Mouse (Mus musculus) midbrain, embryonic 16.5 days (tissue): ENCODE measurements around the gene Wscd2. TPM values are rescaled to one million over a fixed set of nuclear protein-coding genes. Genes with fewer than 3 reads are reported as not detected.

Source experiments
- ATAC-seq: fragments of 200-750 bp; cut with Nextera tagmentation; 2 replicates; pipeline ENCODE4 v1.8.0; 2017; ENCODE audit warnings: moderate TSS enrichment
- H3K27ac ChIP-seq: fragments of 300-500 bp; sonication (generic); 2 replicates; pipeline ENCODE4 v1.5.1; 2014; ENCODE audit warnings: mild to moderate bottlenecking, low read length, mixed read lengths
- H3K27me3 ChIP-seq: fragments of 300-500 bp; sonication (generic); 2 replicates; pipeline ENCODE4 v1.6.1; 2014; ENCODE audit warnings: low read depth, low read length, mixed read lengths; ENCODE audit not compliant: control insufficient read depth, insufficient read depth
- H3K36me3 ChIP-seq: fragments of 300-500 bp; sonication (generic); 2 replicates; pipeline ENCODE4 v1.6.1; 2014; ENCODE audit warnings: mild to moderate bottlenecking, low read length, moderate library complexity, mixed read lengths; ENCODE audit not compliant: control insufficient read depth, insufficient read depth
- H3K4me1 ChIP-seq: fragments of 300-500 bp; sonication (generic); 2 replicates; pipeline ENCODE4 v1.6.1; 2014; ENCODE audit warnings: mild to moderate bottlenecking, low read length, mixed read lengths; ENCODE audit not compliant: control insufficient read depth, insufficient read depth
- H3K4me2 ChIP-seq: fragments of 300-500 bp; sonication (generic); 2 replicates; pipeline ENCODE4 v1.6.1; 2014; ENCODE audit warnings: mild to moderate bottlenecking, low read length, mixed read lengths
- H3K4me3 ChIP-seq: fragments of 300-500 bp; sonication (generic); 2 replicates; pipeline ENCODE4 v1.5.1; 2014; ENCODE audit warnings: low read depth, mild to moderate bottlenecking, low read length, moderate library complexity, mixed read lengths
- H3K9ac ChIP-seq: fragments of 300-500 bp; sonication (generic); 2 replicates; pipeline ENCODE4 v1.6.1; 2014; ENCODE audit warnings: low read depth, low read length, mixed read lengths
- H3K9me3 ChIP-seq: fragments of 300-500 bp; sonication (generic); replicated peaks from 2 replicates; pipeline ENCODE4 v1.6.1; 2014; ENCODE audit warnings: mild to moderate bottlenecking, low read length, mixed read lengths; ENCODE audit not compliant: control insufficient read depth, poor library complexity, severe bottlenecking
- WGBS: fragments of 180-500 bp; shearing (Covaris S2); extraction: QIAGEN DNeasy Blood & Tissue Kit; methylation state at CpG from one replicate; pipeline ENCODE4 v1.1.7; 2014; 5-methylcytosine and 5-hydroxymethylcytosine counted together
- polyA plus RNA-seq: library from polyadenylated mRNA; unstranded; fragments of >200 nt; fragmentation: Nextera tagmentation; extraction: Ambion mirVana; gene quantifications from 2 replicates; pipeline ENCODE4 v1.2.1, GENCODE M21; 2015

Wscd2 gene
- polyA plus RNA-seq, 1 experiment from 2014 or later: 16.1 TPM

- Histone ChIP-seq H3K4me1 (peaks cover 15% of the 10 kb centered on the region), H3K27me3 (no peaks in the 10 kb centered on the region), H3K27ac (no peak overlapping the region), H3K4me2 (no peak overlapping the region), H3K9ac (no peak overlapping the region), H3K36me3 (no peaks in the 10 kb centered on the region), H3K9me3 (no peaks in the 10 kb centered on the region), H3K4me3 (no peak overlapping the region)
- 95% methylated on average over 5 of the region's 5 CpGs for WGBS
- no peak for ATAC-seq
Observed at GRCm38 (mm10) chr5:113469826-113470225, 20.3 kb upstream of the Wscd2 start.

DNA sequence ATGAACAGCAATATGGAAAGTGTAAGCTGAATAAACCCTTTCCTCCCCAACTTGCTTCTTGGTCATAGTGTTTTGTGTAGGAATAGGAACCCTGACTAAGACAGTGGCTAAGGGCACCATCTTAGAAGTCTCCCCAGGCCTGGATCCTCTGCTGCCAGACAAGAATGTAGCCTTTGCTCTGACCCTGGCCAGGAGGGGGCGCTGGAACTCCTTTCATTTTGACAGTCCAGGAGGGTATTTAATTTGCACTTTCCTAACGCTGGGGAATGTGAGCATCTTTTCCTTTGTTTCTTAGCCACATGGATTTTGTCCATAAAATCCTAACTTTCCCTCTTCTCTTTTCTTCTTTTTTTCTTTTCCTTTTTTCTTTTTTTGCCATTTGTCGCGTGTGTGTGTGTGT lies 18.7 kb upstream of the Wscd2 start:
- Histone ChIP-seq H3K4me2 (no peak overlapping the region), H3K36me3 (no peaks in the 10 kb centered on the region), H3K4me1 (peaks cover 15% of the 10 kb centered on the region), H3K9ac (no peak overlapping the region), H3K27me3 (no peaks in the 10 kb centered on the region), H3K27ac (no peak overlapping the region), H3K4me3 (no peak overlapping the region), H3K9me3 (no peaks in the 10 kb centered on the region)
- WGBS: 49% methylated on average over 4 of the region's 4 CpGs
- no peak for ATAC-seq

DNA sequence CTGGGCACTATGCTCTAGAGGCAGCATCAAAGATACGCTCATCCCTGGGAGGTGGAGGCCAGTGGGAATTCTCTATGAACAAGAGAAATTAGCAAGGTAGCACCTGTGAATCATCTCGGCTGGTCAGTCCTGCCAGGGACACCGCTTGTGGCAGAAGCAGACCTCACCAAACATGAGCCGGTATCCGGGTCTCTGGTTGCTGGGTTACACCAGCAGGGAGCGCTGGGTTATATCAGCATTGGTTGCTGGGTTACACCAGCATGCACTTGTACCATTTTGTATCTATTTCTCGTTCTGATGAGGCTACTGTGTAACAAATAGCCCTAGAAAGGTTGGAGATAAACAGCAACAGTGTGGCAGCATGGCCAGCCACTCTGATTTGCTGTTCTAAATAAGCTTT lies 17.8 kb upstream of the Wscd2 start:
- Histone ChIP-seq H3K27ac (no peak overlapping the region), H3K4me3 (no peak overlapping the region), H3K9me3 (no peaks in the 10 kb centered on the region), H3K36me3 (no peaks in the 10 kb centered on the region), H3K27me3 (no peaks in the 10 kb centered on the region), H3K4me2 (no peak overlapping the region), H3K4me1 (peaks cover 9% of the 10 kb centered on the region), H3K9ac (no peak overlapping the region)
- WGBS: 50% methylated on average over 7 of the region's 7 CpGs
- ATAC-seq: no peak

DNA sequence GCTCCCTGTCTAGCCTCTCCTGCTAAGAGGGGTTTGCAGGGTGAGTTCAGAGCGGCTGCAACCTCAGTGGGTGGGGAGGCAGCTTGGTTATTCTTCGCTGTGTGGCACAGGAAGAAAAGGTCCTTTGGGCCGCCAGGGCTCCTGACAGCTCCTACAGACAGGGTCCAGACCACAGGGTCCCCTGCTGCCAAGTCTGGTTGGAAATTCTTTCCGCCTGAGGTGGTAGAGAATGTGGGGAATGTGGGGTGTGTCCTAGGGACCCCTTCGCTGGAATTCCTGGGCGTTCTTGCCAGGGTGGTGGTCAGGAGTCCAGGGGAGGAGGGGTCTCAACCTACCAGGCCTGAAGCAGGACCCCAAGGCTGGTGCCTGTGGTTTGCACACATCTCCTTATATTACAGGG lies 13.3 kb upstream of the Wscd2 start:
- Histone ChIP-seq H3K4me1 (peaks cover 3% of the 10 kb centered on the region; the same call in 1 of the 2 replicates), H3K4me2 (no peak overlapping the region), H3K36me3 (no peaks in the 10 kb centered on the region), H3K27ac (no peak overlapping the region), H3K27me3 (no peaks in the 10 kb centered on the region), H3K9ac (no peak overlapping the region), H3K4me3 (no peak overlapping the region), H3K9me3 (no peaks in the 10 kb centered on the region)
- 22% methylated on average over 6 of the region's 6 CpGs for WGBS
- no peak for ATAC-seq

- Histone ChIP-seq H3K4me3 (no peak overlapping the region), H3K36me3 (no peaks in the 10 kb centered on the region), H3K27me3 (no peaks in the 10 kb centered on the region), H3K9me3 (no peaks in the 10 kb centered on the region), H3K4me1 (peaks cover 3% of the 10 kb centered on the region; the same call in 1 of the 2 replicates), H3K4me2 (no peak overlapping the region), H3K27ac (no peak overlapping the region), H3K9ac (no peak overlapping the region)
- WGBS: 40% methylated on average over 5 of the region's 5 CpGs
- ATAC-seq: no peak
Observed at GRCm38 (mm10) chr5:113479075-113479474, 11.1 kb upstream of the Wscd2 start.

DNA sequence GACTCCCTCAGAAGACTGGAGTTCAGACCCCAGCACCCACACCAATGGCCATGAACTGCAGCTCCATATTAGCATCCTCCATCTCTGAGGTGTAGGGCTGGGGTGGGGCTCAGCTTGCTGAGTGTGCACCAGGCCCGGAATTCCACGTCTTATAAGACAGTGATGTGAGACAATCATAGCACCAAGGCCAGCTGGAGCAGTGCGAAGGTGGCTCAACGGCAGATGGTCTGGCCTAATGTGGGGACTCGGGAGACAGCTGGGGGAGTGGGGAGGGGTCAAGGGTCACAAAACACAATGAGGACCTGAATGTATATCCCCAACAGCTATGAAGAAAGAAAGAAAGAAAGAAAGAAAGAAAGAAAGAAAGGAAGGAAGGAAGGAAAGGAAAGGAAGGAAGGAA lies 9.7 kb upstream of the Wscd2 start:
- Histone ChIP-seq H3K4me2 (no peak overlapping the region), H3K9me3 (no peaks in the 10 kb centered on the region), H3K27ac (no peak overlapping the region), H3K36me3 (no peaks in the 10 kb centered on the region), H3K4me1 (peaks cover 3% of the 10 kb centered on the region; the same call in 1 of the 2 replicates), H3K4me3 (no peak overlapping the region), H3K27me3 (no peaks in the 10 kb centered on the region), H3K9ac (no peak overlapping the region)
- no peak for ATAC-seq
- 32% methylated on average over 5 of the region's 5 CpGs for WGBS

- 75% methylated on average over 11 of the region's 11 CpGs for WGBS
- ATAC-seq: no peak
Observed at GRCm38 (mm10) chr5:113485584-113486162, 4.5 kb upstream of the Wscd2 start.

DNA sequence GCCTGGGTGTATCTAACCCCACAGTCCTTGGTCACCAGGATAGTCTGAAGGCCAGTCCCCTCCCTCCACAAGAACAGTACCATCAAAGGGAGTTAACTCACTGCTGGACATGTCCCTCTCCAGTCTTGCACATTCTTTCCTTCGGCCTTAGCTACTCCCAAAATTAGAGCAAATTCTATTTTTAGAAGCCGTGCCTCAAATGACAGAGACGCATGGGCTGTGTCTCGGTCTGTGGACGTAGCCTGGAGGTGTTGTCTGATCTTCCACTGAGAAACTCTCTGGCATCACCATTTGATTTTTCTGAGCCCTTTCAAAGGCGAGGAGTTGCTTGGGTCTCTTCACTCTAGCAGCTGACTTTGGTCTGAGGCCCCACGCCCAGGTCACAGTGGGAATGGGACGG lies 2.3 kb upstream of the Wscd2 start:
- Histone ChIP-seq H3K9ac (no peak overlapping the region), H3K9me3 (no peaks in the 10 kb centered on the region), H3K27ac (no peak overlapping the region), H3K4me3 (no peak overlapping the region), H3K27me3 (no peaks in the 10 kb centered on the region), H3K36me3 (no peaks in the 10 kb centered on the region), H3K4me2 (no peak overlapping the region), H3K4me1 (peaks cover 12% of the 10 kb centered on the region)
- ATAC-seq: no peak
- WGBS: 78% methylated on average over 8 of the region's 8 CpGs

More at GRCm38 (mm10) chr5:113485584-113486162, 4.5 kb upstream of the Wscd2 start:
- H3K9me3 ChIP-seq: no peaks in the 10 kb centered on the region
- H3K4me3 ChIP-seq: no peak overlapping the region
- no peaks in the 10 kb centered on the region; the same call in 1 of the 2 replicates for H3K4me1 ChIP-seq
- H3K27ac ChIP-seq: no peak overlapping the region
- H3K27me3 ChIP-seq: no peaks in the 10 kb centered on the region
- H3K9ac ChIP-seq: no peak overlapping the region
- no peak overlapping the region for H3K4me2 ChIP-seq
- H3K36me3 ChIP-seq: no peaks in the 10 kb centered on the region

DNA sequence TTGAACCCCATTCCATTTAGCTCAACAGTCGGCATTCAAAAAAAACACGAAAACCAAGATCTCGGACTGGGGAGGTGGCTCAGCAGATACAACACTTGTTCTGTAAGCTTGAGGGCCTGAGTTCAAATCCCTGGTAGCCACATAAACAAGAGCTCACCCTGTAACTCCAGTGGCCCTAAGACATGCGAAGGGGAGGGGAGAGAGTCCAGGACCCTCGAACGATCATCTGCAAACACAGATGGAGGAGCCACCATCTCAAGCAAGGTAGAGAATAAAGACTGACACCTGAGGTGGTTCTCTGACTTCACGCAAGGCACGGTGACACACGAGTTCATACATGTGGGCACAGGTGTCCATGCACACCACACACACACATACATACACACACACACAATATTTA lies 516 bp upstream of the Wscd2 start:
- Histone ChIP-seq H3K9ac (no peak overlapping the region), H3K27me3 (no peaks in the 10 kb centered on the region), H3K36me3 (no peaks in the 10 kb centered on the region), H3K4me2 (peak overlapping the region; percentile 74; the same call in 1 of the 2 replicates), H3K4me1 (peaks cover 24% of the 10 kb centered on the region), H3K9me3 (no peaks in the 10 kb centered on the region), H3K27ac (no peak overlapping the region), H3K4me3 (no peak overlapping the region)
- no peak for ATAC-seq
- 92% methylated on average over 9 of the region's 9 CpGs for WGBS
